ENCODE assay signal across 29 mouse cellular contexts in genomic region chr4:72605107-72605506, GRCm38 (mm10).
DNase-seq lines count a peak whose midpoint lies in the region; ATAC-seq lines count a peak whose summit lies in the region.
"Had no signal": no experiment of that assay in that cellular context is flagged by ENCODE, and none has a peak within 500 bp of the region (broad histone marks: within the 10 kb centered on the region; RNA-seq: fewer than 3 reads in every experiment).

No protein-coding gene starts in this region.

- H3K9me3 ChIP-seq in forebrain, embryonic 14.5 days (replicated peaks; ENCODE audit: control insufficient read depth, low read length): no peaks in the 10 kb centered on the region
- no peaks in the 10 kb centered on the region for H3K9me3 ChIP-seq in forebrain, embryonic 12.5 days
- H3K9me3 ChIP-seq: embryonic facial prominence, embryonic 12.5 days; heart, embryonic 13.5 days; hindbrain, embryonic 15.5 days; kidney, embryonic 15.5 days; limb, embryonic 12.5 days; liver, embryonic 15.5 days; lung, embryonic 15.5 days had no signal

- no peaks in the 10 kb centered on the region for H3K36me3 ChIP-seq in forebrain, embryonic 14.5 days (ENCODE audit: control insufficient read depth, insufficient read depth, low read length)
- no peaks in the 10 kb centered on the region for H3K36me3 ChIP-seq in forebrain, embryonic 12.5 days (replicated peaks)
- H3K36me3 ChIP-seq: embryonic facial prominence, embryonic 12.5 days; heart, embryonic 13.5 days; hindbrain, embryonic 15.5 days; kidney, embryonic 15.5 days; limb, embryonic 12.5 days; liver, embryonic 15.5 days; lung, embryonic 15.5 days; midbrain, embryonic 13.5 days had no signal

- H3K4me2 ChIP-seq in forebrain, embryonic 14.5 days (ENCODE audit: low read length): no peak overlapping the region
- no peak overlapping the region for H3K4me2 ChIP-seq in forebrain, embryonic 12.5 days
- H3K4me2 ChIP-seq: embryonic facial prominence, embryonic 12.5 days; heart, embryonic 13.5 days; hindbrain, embryonic 15.5 days; kidney, embryonic 15.5 days; limb, embryonic 12.5 days; liver, embryonic 15.5 days; lung, embryonic 15.5 days; midbrain, embryonic 13.5 days had no signal

- no peak overlapping the region for H3K9ac ChIP-seq in forebrain, embryonic 14.5 days (ENCODE audit: low read length)
- no peak overlapping the region for H3K9ac ChIP-seq in forebrain, embryonic 12.5 days
- H3K9ac ChIP-seq: embryonic facial prominence, embryonic 12.5 days; heart, embryonic 13.5 days; hindbrain, embryonic 15.5 days; kidney, embryonic 15.5 days; limb, embryonic 12.5 days; liver, embryonic 15.5 days; lung, embryonic 15.5 days; midbrain, embryonic 13.5 days had no signal

- no peaks in the 10 kb centered on the region for H3K27me3 ChIP-seq in forebrain, embryonic 14.5 days (replicated peaks; ENCODE audit: control insufficient read depth, insufficient read depth, low read length)
- H3K27me3 ChIP-seq in forebrain, embryonic 12.5 days: no peaks in the 10 kb centered on the region
- H3K27me3 ChIP-seq: CH12.LX; embryonic facial prominence, embryonic 12.5 days; heart, embryonic 13.5 days; hindbrain, embryonic 15.5 days; kidney, embryonic 15.5 days; limb, embryonic 12.5 days; liver, embryonic 15.5 days; lung, embryonic 15.5 days; megakaryocyte, embryonic 14.5 days; midbrain, embryonic 13.5 days had no signal

- no peak overlapping the region for H3K27ac ChIP-seq in forebrain, embryonic 14.5 days (ENCODE audit: low read depth, low read length)
- H3K27ac ChIP-seq in forebrain, embryonic 12.5 days: no peak overlapping the region
- H3K27ac ChIP-seq: embryonic facial prominence, embryonic 12.5 days; heart, adult 2 months; heart, embryonic 13.5 days; hindbrain, embryonic 15.5 days; kidney, embryonic 15.5 days; limb, embryonic 12.5 days; liver, embryonic 15.5 days; lung, embryonic 15.5 days; midbrain, embryonic 13.5 days had no signal

- no peak for ATAC-seq in forebrain, embryonic 14.5 days
- ATAC-seq in forebrain, embryonic 12.5 days (ENCODE audit: low FRiP score): no peak
- ATAC-seq: midbrain, embryonic 13.5 days had no signal

- H3K4me3 ChIP-seq in forebrain, embryonic 14.5 days (ENCODE audit: low read depth, low read length): no peak overlapping the region
- no peak overlapping the region for H3K4me3 ChIP-seq in forebrain, embryonic 12.5 days (replicated peaks)
- H3K4me3 ChIP-seq: embryonic facial prominence, embryonic 12.5 days; heart, adult 2 months; heart, embryonic 13.5 days; hindbrain, embryonic 15.5 days; kidney, embryonic 15.5 days; limb, embryonic 12.5 days; liver, embryonic 15.5 days; lung, embryonic 15.5 days; megakaryocyte, embryonic 14.5 days; midbrain, embryonic 13.5 days had no signal

- peak; percentile 23 for DNase-seq in forebrain, embryonic 14.5 days (ENCODE audit: low spot score)
- peak; percentile 6 for DNase-seq in layer of hippocampus, adult 11-12 months (ENCODE audit: low spot score)
- no peak for DNase-seq in layer of hippocampus, postnatal 10 days (ENCODE audit: low spot score in 2 of 2)
- DNase-seq in brain, embryonic 18.5 days (ENCODE audit: low read depth, low spot score): peak; percentile 30
- peak; percentile 15 to 18 for DNase-seq in layer of hippocampus, postnatal 36 days
- no peak for DNase-seq in right cerebral cortex, postnatal 25 days
- no peak for DNase-seq in MN1 (ENCODE audit: low spot score)
- DNase-seq: adrenal gland, adult 8-10 months; cerebellum, adult 11-12 months; cerebellum, adult 9-11 months; embryo, embryonic 11 days; heart, adult 2 months; heart, postnatal 10 days; kidney, adult 18-20 months; kidney, postnatal 25 days; right cerebral cortex, postnatal 14 days; thymus, adult 2 months; thymus, postnatal 36 days had no signal

- WGBS in forebrain, embryonic 14.5 days: 83% methylated on average over 4 of the region's 4 CpGs
- 89% methylated on average over 4 of the region's 4 CpGs for WGBS in forebrain, embryonic 12.5 days

- H3K4me1 ChIP-seq in forebrain, embryonic 14.5 days (ENCODE audit: control insufficient read depth, insufficient read depth, low read length): no peaks in the 10 kb centered on the region
- H3K4me1 ChIP-seq in forebrain, embryonic 12.5 days: no peaks in the 10 kb centered on the region
- H3K4me1 ChIP-seq: embryonic facial prominence, embryonic 12.5 days; heart, embryonic 13.5 days; hindbrain, embryonic 15.5 days; kidney, embryonic 15.5 days; limb, embryonic 12.5 days; liver, embryonic 15.5 days; lung, embryonic 15.5 days; megakaryocyte, embryonic 14.5 days; midbrain, embryonic 13.5 days had no signal

Comparison
In these comparisons a context has a peak if more than half of its experiments do, and no peak if none do; other contexts are left out.
1. DNase-seq: peak in forebrain, embryonic 14.5 days (single experiment), layer of hippocampus, adult 11-12 months (single experiment), brain, embryonic 18.5 days (single experiment) and layer of hippocampus, postnatal 36 days (2 of 2); none in layer of hippocampus, postnatal 10 days (0 of 2), right cerebral cortex, postnatal 25 days (single experiment) and MN1 (single experiment).